Mouse (Mus musculus): ENCODE measurements at regions not wholly inside any gene's neighbourhood (a gene's known extent, or its start where the extent isn't known, plus 50 kb on each side); places are given as distances from the start of the nearest gene placed in this dataset.
"Not testable (repeated sequence)": the region's sequence is repeated elsewhere in the genome, so short reads cannot be mapped to it uniquely, and the experiment has no call there.

GRCm38 (mm10) chr17:42956588-42956987, 59.8 kb upstream of the Tnfrsf21 start:
- DNase-seq (ENCODE audit: low read depth in 1 of 2, low spot score in 2 of 2), result no peak
- Histone ChIP-seq H3K36me3 (ENCODE audit: control insufficient read depth, insufficient read depth, low read length) (no peaks in the 10 kb centered on the region), H3K4me3 (ENCODE audit: extremely low read depth, insufficient read depth, insufficient read length) (no peak overlapping the region), H3K27ac (ENCODE audit: insufficient read depth, low read length) (no peak overlapping the region), H3K27me3 (ENCODE audit: control insufficient read depth, insufficient read depth, low read length) (no peaks in the 10 kb centered on the region), H3K4me1 (ENCODE audit: control insufficient read depth, insufficient read depth, insufficient read length) (no peaks in the 10 kb centered on the region)
- WGBS, result 82% methylated on average over 5 of the region's 5 CpGs
- TF ChIP-seq POLR2A (IDR thresholded peaks at IDR 0.05; ENCODE audit: low read depth, low read length) (no peak), CTCF (IDR thresholded peaks at IDR 0.05; ENCODE audit: extremely low read depth, insufficient read depth, insufficient read length, insufficient replicate concordance) (no peak)

- TF ChIP-seq CTCF (IDR thresholded peaks at IDR 0.05; ENCODE audit: extremely low read depth, insufficient read depth, insufficient read length, insufficient replicate concordance), result no peak
- TF ChIP-seq POLR2A (IDR thresholded peaks at IDR 0.05; ENCODE audit: low read depth, low read length), result no peak
- no peak overlapping the region for H3K4me3 ChIP-seq (ENCODE audit: extremely low read depth, insufficient read depth, insufficient read length)
- no peaks in the 10 kb centered on the region for H3K27me3 ChIP-seq (ENCODE audit: control insufficient read depth, insufficient read depth, low read length)
- WGBS, result 70% methylated on average over 2 of the region's 2 CpGs
- H3K36me3 ChIP-seq (ENCODE audit: control insufficient read depth, insufficient read depth, low read length), result no peaks in the 10 kb centered on the region
- H3K4me1 ChIP-seq (ENCODE audit: control insufficient read depth, insufficient read depth, insufficient read length), result no peaks in the 10 kb centered on the region
- H3K27ac ChIP-seq (ENCODE audit: insufficient read depth, low read length), result no peak overlapping the region
- DNase-seq (ENCODE audit: low read depth in 1 of 2, low spot score in 2 of 2), result no peak
These were observed 61.6 kb upstream of the Tnfrsf21 start for GRCm38 (mm10) chr17:42954722-42955121.

- no peaks in the 10 kb centered on the region for H3K27me3 ChIP-seq (ENCODE audit: control insufficient read depth, insufficient read depth, low read length)
- H3K4me3 ChIP-seq (ENCODE audit: extremely low read depth, insufficient read depth, insufficient read length), result no peak overlapping the region
- TF ChIP-seq POLR2A (IDR thresholded peaks at IDR 0.05; ENCODE audit: low read depth, low read length) (no peak), CTCF (IDR thresholded peaks at IDR 0.05; ENCODE audit: extremely low read depth, insufficient read depth, insufficient read length, insufficient replicate concordance) (no peak)
- H3K4me1 ChIP-seq (ENCODE audit: control insufficient read depth, insufficient read depth, insufficient read length), result no peaks in the 10 kb centered on the region
- H3K27ac ChIP-seq (ENCODE audit: insufficient read depth, low read length), result no peak overlapping the region
- WGBS, result 78% methylated on average over 2 of the region's 2 CpGs
- no peaks in the 10 kb centered on the region for H3K36me3 ChIP-seq (ENCODE audit: control insufficient read depth, insufficient read depth, low read length)
- no peak for DNase-seq (ENCODE audit: low read depth in 1 of 2, low spot score in 2 of 2)
These were observed 68.0 kb upstream of the Cd2ap start for GRCm38 (mm10) chr17:42944453-42944852.

- WGBS, result 3% methylated on average over 9 of the region's 9 CpGs
- Histone ChIP-seq H3K27ac (ENCODE audit: insufficient read depth, low read length) (no peak overlapping the region), H3K27me3 (ENCODE audit: control insufficient read depth, insufficient read depth, low read length) (no peaks in the 10 kb centered on the region), H3K4me1 (ENCODE audit: control insufficient read depth, insufficient read depth, insufficient read length) (peaks cover 6% of the 10 kb centered on the region; the same call in 1 of the 2 replicates), H3K4me3 (ENCODE audit: extremely low read depth, insufficient read depth, insufficient read length) (no peak overlapping the region), H3K36me3 (ENCODE audit: control insufficient read depth, insufficient read depth, low read length) (no peaks in the 10 kb centered on the region)
- TF ChIP-seq CTCF (IDR thresholded peaks at IDR 0.05; ENCODE audit: extremely low read depth, insufficient read depth, insufficient read length, insufficient replicate concordance) (peak; percentile 18; the same call in 1 of the 2 replicates), POLR2A (IDR thresholded peaks at IDR 0.05; ENCODE audit: low read depth, low read length) (no peak)
- DNase-seq (ENCODE audit: low read depth in 1 of 2, low spot score in 2 of 2), result peak; percentile 60 to 79
These were observed 66.8 kb upstream of the Cd2ap start for GRCm38 (mm10) chr17:42943272-42943696.

- no peak for DNase-seq (ENCODE audit: low read depth in 1 of 2, low spot score in 2 of 2)
- Histone ChIP-seq H3K27ac (ENCODE audit: insufficient read depth, low read length) (no peak overlapping the region), H3K4me3 (ENCODE audit: extremely low read depth, insufficient read depth, insufficient read length) (no peak overlapping the region), H3K4me1 (ENCODE audit: control insufficient read depth, insufficient read depth, insufficient read length) (peaks cover 6% of the 10 kb centered on the region; the same call in 1 of the 2 replicates), H3K36me3 (ENCODE audit: control insufficient read depth, insufficient read depth, low read length) (no peaks in the 10 kb centered on the region), H3K27me3 (ENCODE audit: control insufficient read depth, insufficient read depth, low read length) (no peaks in the 10 kb centered on the region)
- TF ChIP-seq CTCF (IDR thresholded peaks at IDR 0.05; ENCODE audit: extremely low read depth, insufficient read depth, insufficient read length, insufficient replicate concordance) (no peak), POLR2A (IDR thresholded peaks at IDR 0.05; ENCODE audit: low read depth, low read length) (no peak)
- 45% methylated on average over 7 of the region's 7 CpGs for WGBS
These were observed 63.0 kb upstream of the Cd2ap start for GRCm38 (mm10) chr17:42939476-42939875.

- Histone ChIP-seq H3K4me3 (ENCODE audit: extremely low read depth, insufficient read depth, insufficient read length) (no peak overlapping the region), H3K27me3 (ENCODE audit: control insufficient read depth, insufficient read depth, low read length) (no peaks in the 10 kb centered on the region), H3K4me1 (ENCODE audit: control insufficient read depth, insufficient read depth, insufficient read length) (peaks cover 6% of the 10 kb centered on the region; the same call in 1 of the 2 replicates), H3K27ac (ENCODE audit: insufficient read depth, low read length) (no peak overlapping the region), H3K36me3 (ENCODE audit: control insufficient read depth, insufficient read depth, low read length) (no peaks in the 10 kb centered on the region)
- no peak for DNase-seq (ENCODE audit: low read depth in 1 of 2, low spot score in 2 of 2)
- WGBS, result 19% methylated on average over 1 of the region's 1 CpGs
- TF ChIP-seq CTCF (IDR thresholded peaks at IDR 0.05; ENCODE audit: extremely low read depth, insufficient read depth, insufficient read length, insufficient replicate concordance) (no peak), POLR2A (IDR thresholded peaks at IDR 0.05; ENCODE audit: low read depth, low read length) (no peak)
These were observed 62.1 kb upstream of the Cd2ap start for GRCm38 (mm10) chr17:42938579-42938978.

- H3K36me3 ChIP-seq (ENCODE audit: control insufficient read depth, insufficient read depth, low read length); H3K27me3 ChIP-seq (ENCODE audit: control insufficient read depth, insufficient read depth, low read length); H3K4me1 ChIP-seq (ENCODE audit: control insufficient read depth, insufficient read depth, insufficient read length); H3K4me3 ChIP-seq (ENCODE audit: extremely low read depth, insufficient read depth, insufficient read length); H3K27ac ChIP-seq (ENCODE audit: insufficient read depth, low read length); DNase-seq (ENCODE audit: low read depth in 1 of 2, low spot score in 2 of 2): not testable (repeated sequence)
- WGBS, result 62% methylated on average over 3 of the region's 3 CpGs
These were observed 61.0 kb upstream of the Cd2ap start for GRCm38 (mm10) chr17:42937480-42937879.

Measured in spleen, adult 2 months (tissue).